Mouse (Mus musculus) hindbrain, embryonic 12.5 days (tissue): Measurements from ENCODE around the gene Inpp5a. TPM values are rescaled to one million over a fixed set of nuclear protein-coding genes. Genes with fewer than 3 reads are reported as not detected.
A peak's percentile ranks its signal among the peaks of the same experiment; 100 is the strongest.

Experiments used
- ATAC-seq: fragments of 200-750 bp; cut with Nextera tagmentation; 2 replicates; pipeline ENCODE4 v1.8.0; 2017; ENCODE audit warnings: moderate TSS enrichment; ENCODE audit not compliant: low FRiP score
- H3K27ac ChIP-seq: fragments of 300-500 bp; sonication (generic); 2 replicates; pipeline ENCODE4 v1.5.1; 2016; ENCODE audit warnings: mild to moderate bottlenecking
- H3K27me3 ChIP-seq: fragments of 300-500 bp; sonication (generic); 2 replicates; pipeline ENCODE4 v1.6.1; 2016; ENCODE audit warnings: mild to moderate bottlenecking
- H3K36me3 ChIP-seq: fragments of 300-500 bp; sonication (generic); 2 replicates; pipeline ENCODE4 v1.6.1; 2016; ENCODE audit warnings: mild to moderate bottlenecking
- H3K4me1 ChIP-seq: fragments of 300-500 bp; sonication (generic); 2 replicates; pipeline ENCODE4 v1.6.1; 2016
- H3K4me2 ChIP-seq: fragments of 300-500 bp; sonication (generic); replicated peaks from 2 replicates; pipeline ENCODE4 v1.6.1; 2016; ENCODE audit warnings: mild to moderate bottlenecking
- H3K4me3 ChIP-seq: fragments of 300-500 bp; sonication (generic); 2 replicates; pipeline ENCODE4 v1.5.1; 2016; ENCODE audit warnings: mild to moderate bottlenecking
- H3K9ac ChIP-seq: fragments of 300-500 bp; sonication (generic); 2 replicates; pipeline ENCODE4 v1.6.1; 2016; ENCODE audit warnings: mild to moderate bottlenecking, moderate library complexity
- H3K9me3 ChIP-seq: fragments of 300-500 bp; sonication (generic); replicated peaks from 2 replicates; pipeline ENCODE4 v1.6.1; 2016; ENCODE audit warnings: mild to moderate bottlenecking
- WGBS: fragments of 180-500 bp; shearing (Covaris S2); methylation state at CpG from one replicate; pipeline ENCODE4 v1.1.7; 2016; 5-methylcytosine and 5-hydroxymethylcytosine counted together
- polyA plus RNA-seq: library from polyadenylated mRNA; unstranded; fragments of >200 nt; fragmentation: Nextera tagmentation; extraction: Ambion mirVana; gene quantifications from 2 replicates; pipeline ENCODE4 v1.2.1, GENCODE M21; 2016

The Inpp5a gene
- 26.1 and 26.4 TPM in 2 replicates for polyA plus RNA-seq

DNA sequence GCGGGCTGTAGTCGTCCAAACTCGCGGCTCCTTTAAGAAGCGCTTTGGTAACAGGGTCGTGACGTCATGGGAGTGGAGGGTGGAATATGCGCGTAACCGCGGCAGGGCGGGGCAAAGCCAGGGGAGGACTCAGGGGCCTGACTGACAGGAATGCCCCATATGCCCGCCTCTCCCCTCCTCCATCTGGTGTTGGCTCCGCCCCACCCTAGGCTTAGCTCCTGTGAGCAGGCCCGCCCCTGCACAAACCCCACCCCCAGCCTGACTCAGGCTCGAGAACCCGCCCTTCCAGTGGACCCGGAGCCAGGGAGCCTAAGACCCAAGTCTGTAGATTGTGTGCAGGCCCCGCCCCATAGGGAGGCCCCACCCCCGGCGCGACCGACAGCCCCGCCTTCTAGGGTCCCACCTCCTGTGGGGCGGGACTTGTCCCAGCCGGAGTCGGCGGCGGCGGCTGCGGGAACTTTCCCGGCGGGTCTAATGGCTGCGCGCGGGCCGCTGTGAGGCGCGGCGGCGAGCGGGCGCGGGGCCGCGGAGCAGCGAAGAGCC lies at the start of gene Inpp5a:
Gene Inpp5a, plus strand, starts transcription at position 440 of the 543 bp plus-strand sequence.
- no peaks in the 10 kb centered on the region for H3K27me3 ChIP-seq
- no peaks in the 10 kb centered on the region for H3K9me3 ChIP-seq
- peak; percentile 99 for ATAC-seq
- WGBS = under 1% methylated on average over 44 of the region's 47 CpGs
- peaks cover 32% of the 10 kb centered on the region for H3K4me1 ChIP-seq
- peak within 1 kb of the TSS; percentile 76 for H3K27ac ChIP-seq
- peak within 1 kb of the TSS; percentile 91 for H3K4me3 ChIP-seq
- no peaks in the 10 kb centered on the region for H3K36me3 ChIP-seq
- peak within 1 kb of the TSS; percentile 88 for H3K4me2 ChIP-seq
- H3K9ac ChIP-seq = peak within 1 kb of the TSS; percentile 89

DNA sequence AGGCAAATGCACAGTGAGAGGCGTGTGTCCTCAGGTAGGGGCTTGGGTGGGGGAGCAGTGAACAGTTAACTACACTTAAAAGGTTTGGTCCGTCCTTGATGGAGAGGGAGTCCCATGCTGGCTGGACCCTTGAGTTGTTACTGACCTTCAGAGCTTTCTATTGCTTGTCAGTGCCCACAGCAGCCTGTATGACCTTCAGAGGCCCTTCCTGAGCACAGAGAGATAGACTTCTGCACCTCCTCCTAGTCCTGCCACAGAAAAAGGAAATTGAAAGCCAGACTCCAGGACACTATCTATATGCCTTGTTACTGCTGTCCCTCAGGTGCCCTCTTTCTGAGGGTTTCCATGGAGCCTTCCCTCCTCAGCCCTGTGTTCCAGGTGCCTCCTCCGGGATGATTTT lies 49.7 kb upstream of the Inpp5a start:
- Histone ChIP-seq H3K4me2 (no peak overlapping the region), H3K4me3 (no peak overlapping the region), H3K36me3 (no peaks in the 10 kb centered on the region), H3K27ac (no peak overlapping the region), H3K27me3 (no peaks in the 10 kb centered on the region), H3K9me3 (no peaks in the 10 kb centered on the region), H3K9ac (no peak overlapping the region), H3K4me1 (no peaks in the 10 kb centered on the region)
- 84% methylated on average over 3 of the region's 3 CpGs for WGBS
- ATAC-seq = no peak

DNA sequence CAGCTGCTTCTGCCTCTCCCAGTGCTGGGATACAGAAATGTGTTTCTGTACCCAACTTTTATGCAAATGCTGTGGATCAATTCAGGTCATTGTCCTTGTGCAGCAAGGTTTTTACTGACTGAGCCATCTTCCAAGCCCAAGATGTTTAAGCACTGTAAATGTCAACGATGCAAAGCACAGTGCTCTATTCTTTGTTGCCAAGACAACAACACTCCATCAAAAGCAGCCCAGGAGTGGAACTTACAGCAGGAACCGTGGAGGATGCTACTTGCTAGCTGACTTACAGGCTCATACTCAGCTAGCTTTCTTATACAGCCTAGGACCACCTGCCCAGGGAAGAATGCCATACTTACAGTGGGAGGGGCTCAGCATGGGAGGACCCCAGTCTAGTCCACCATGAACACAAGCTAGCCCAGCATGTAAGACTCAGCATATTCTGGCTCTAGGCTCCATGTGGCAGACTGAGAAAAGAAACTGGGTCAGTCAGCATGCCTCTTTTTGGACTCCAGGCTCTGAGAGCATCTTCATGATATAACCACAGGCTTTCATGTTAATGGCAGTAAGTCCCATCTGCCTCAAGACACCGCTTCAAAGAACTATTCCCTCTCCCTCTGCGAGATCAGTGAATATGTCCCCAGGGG lies 47.8 kb upstream of the Inpp5a start:
- no peak overlapping the region for H3K9ac ChIP-seq
- 65% methylated on average over 4 of the region's 4 CpGs for WGBS
- no peaks in the 10 kb centered on the region for H3K9me3 ChIP-seq
- H3K4me2 ChIP-seq = no peak overlapping the region
- H3K4me3 ChIP-seq = no peak overlapping the region
- H3K27ac ChIP-seq = no peak overlapping the region
- no peaks in the 10 kb centered on the region for H3K36me3 ChIP-seq
- H3K27me3 ChIP-seq = no peaks in the 10 kb centered on the region
- no peaks in the 10 kb centered on the region for H3K4me1 ChIP-seq
- no peak for ATAC-seq

- Histone ChIP-seq H3K9me3 (no peaks in the 10 kb centered on the region), H3K9ac (no peak overlapping the region), H3K4me1 (0 out of 2 replicates have a peak, but pooled peaks cover 2% of the 10 kb centered on the region), H3K4me3 (no peak overlapping the region), H3K27ac (no peak overlapping the region), H3K36me3 (no peaks in the 10 kb centered on the region), H3K4me2 (no peak overlapping the region), H3K27me3 (no peaks in the 10 kb centered on the region)
- no peak for ATAC-seq
- 87% methylated on average over 5 of the region's 5 CpGs for WGBS
Measured at GRCm38 (mm10) chr7:139342809-139343208, 46.1 kb upstream of the Inpp5a start.

GRCm38 (mm10) chr7:139347051-139347450 lies 41.9 kb upstream of the Inpp5a start:
- Histone ChIP-seq H3K36me3 (no peaks in the 10 kb centered on the region), H3K27me3 (no peaks in the 10 kb centered on the region), H3K9me3 (no peaks in the 10 kb centered on the region), H3K4me3 (no peak overlapping the region), H3K4me1 (0 out of 2 replicates have a peak, but pooled peaks cover 2% of the 10 kb centered on the region), H3K9ac (no peak overlapping the region), H3K4me2 (no peak overlapping the region), H3K27ac (no peak overlapping the region)
- WGBS = 42% methylated on average over 7 of the region's 7 CpGs
- no peak for ATAC-seq

DNA sequence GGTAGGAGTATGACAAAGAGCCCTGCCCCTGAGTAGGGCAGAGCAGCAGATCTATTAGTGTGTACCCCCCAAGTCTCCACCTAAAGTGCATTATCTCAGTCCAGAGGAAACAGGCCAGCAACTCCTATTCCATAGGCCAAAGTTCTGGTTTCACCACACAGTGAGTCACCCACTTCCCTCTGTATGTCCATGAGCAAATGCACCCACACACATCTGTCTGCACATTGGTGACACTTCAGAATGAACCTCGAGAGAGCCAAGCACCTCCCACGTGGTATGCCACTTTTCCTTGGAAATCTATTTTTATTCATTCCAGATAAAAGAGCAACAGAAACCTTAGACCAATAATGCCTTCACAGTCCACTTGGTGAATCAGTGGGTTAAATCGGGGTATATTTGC lies 38.3 kb upstream of the Inpp5a start:
- no peak for ATAC-seq
- Histone ChIP-seq H3K27me3 (no peaks in the 10 kb centered on the region), H3K4me2 (no peak overlapping the region), H3K9ac (no peak overlapping the region), H3K4me3 (no peak overlapping the region), H3K27ac (no peak overlapping the region), H3K9me3 (no peaks in the 10 kb centered on the region), H3K4me1 (0 out of 2 replicates have a peak, but pooled peaks cover 2% of the 10 kb centered on the region), H3K36me3 (no peaks in the 10 kb centered on the region)
- 88% methylated on average over 3 of the region's 3 CpGs for WGBS

DNA sequence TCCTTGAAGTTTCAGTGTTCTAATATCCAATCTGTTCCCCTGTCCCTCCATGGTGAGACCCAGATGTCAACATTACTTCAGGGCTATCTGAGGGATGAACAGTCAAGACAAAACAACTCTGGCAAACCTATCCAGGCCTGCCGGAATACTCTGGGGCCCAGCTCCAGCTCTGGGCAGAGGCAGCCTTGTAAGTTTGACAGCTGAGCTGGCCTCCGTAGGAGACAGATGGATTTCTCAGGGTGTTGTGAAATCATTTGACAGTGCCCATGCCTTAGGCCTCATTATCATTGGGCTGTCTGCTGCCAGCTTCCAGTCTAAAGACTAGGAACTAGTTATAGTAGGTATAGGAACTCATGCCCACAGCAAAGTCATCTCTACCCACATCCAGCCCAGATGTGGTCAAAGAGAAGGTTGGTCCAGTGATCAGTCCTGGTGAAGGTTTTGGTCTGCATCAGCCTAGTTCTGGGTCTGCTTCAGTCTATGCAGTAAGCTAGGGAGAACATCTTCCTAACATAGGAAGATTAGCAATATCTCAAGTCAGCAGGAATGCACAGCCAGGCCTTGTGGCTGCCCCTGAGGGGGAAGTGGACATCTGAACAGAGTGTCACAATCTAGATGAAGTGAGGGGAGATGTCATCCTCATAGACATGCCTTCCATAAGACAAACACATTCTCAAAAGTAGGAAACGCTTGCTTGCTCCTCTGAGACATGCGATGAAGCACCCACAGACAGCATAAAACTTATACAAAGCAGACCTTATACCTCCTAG lies 34.4 kb upstream of the Inpp5a start:
- no peaks in the 10 kb centered on the region for H3K9me3 ChIP-seq
- H3K4me3 ChIP-seq = no peak overlapping the region
- no peaks in the 10 kb centered on the region for H3K36me3 ChIP-seq
- H3K4me2 ChIP-seq = no peak overlapping the region
- WGBS = 92% methylated on average over 4 of the region's 4 CpGs
- ATAC-seq = no peak
- H3K4me1 ChIP-seq = no peaks in the 10 kb centered on the region
- H3K9ac ChIP-seq = no peak overlapping the region
- no peak overlapping the region for H3K27ac ChIP-seq
- 0 out of 2 replicates have a peak, but pooled peaks cover 3% of the 10 kb centered on the region for H3K27me3 ChIP-seq

GRCm38 (mm10) chr7:139357043-139357442 lies 31.9 kb upstream of the Inpp5a start:
- no peaks in the 10 kb centered on the region for H3K9me3 ChIP-seq
- no peak overlapping the region for H3K9ac ChIP-seq
- H3K4me1 ChIP-seq = no peaks in the 10 kb centered on the region
- WGBS = 76% methylated on average over 2 of the region's 2 CpGs
- H3K36me3 ChIP-seq = no peaks in the 10 kb centered on the region
- H3K27me3 ChIP-seq = 0 out of 2 replicates have a peak, but pooled peaks cover 3% of the 10 kb centered on the region
- H3K27ac ChIP-seq = no peak overlapping the region
- H3K4me2 ChIP-seq = no peak overlapping the region
- no peak overlapping the region for H3K4me3 ChIP-seq
- ATAC-seq = no peak

GRCm38 (mm10) chr7:139359906-139360305 lies 29.0 kb upstream of the Inpp5a start:
- Histone ChIP-seq H3K4me3 (no peak overlapping the region), H3K9me3 (no peaks in the 10 kb centered on the region), H3K27me3 (0 out of 2 replicates have a peak, but pooled peaks cover 3% of the 10 kb centered on the region), H3K9ac (no peak overlapping the region), H3K4me2 (no peak overlapping the region), H3K27ac (no peak overlapping the region), H3K4me1 (peaks cover 26% of the 10 kb centered on the region), H3K36me3 (no peaks in the 10 kb centered on the region)
- 87% methylated on average over 4 of the region's 4 CpGs for WGBS
- no peak for ATAC-seq

DNA sequence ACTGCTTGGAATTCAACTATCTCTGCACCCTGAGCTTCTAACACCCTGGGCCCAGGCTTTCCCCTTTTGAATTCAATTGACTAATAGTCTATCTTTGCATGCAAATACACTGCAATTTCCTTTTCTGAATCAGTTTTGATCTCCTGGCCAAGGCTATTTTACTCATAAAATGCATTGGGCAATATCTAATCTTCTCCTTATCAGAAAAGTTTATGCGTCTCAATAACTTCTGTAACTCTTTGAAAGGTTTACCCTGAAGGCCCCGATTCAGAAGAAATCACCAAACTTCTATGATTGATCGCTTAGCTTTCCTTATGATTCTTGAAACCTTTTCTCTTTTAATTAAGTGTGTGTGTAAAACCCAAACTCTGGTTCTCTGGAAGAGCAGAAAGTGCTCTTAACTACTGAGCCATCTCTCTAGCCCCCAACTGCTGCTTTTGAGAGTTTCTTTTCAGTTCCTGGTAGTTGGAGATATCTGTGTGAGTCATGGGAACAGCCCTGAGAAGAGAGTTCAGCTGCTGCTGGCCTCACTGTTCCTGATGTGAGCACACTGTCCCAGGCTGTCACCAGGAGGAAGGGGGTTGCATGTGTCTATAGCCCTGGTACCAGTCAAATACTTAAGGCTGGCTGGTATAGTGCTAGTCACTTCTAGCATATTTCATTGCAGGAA lies 27.9 kb upstream of the Inpp5a start:
- 0 out of 2 replicates have a peak, but pooled peaks cover 3% of the 10 kb centered on the region for H3K27me3 ChIP-seq
- H3K36me3 ChIP-seq = no peaks in the 10 kb centered on the region
- H3K4me2 ChIP-seq = no peak overlapping the region
- H3K4me3 ChIP-seq = no peak overlapping the region
- H3K9me3 ChIP-seq = no peaks in the 10 kb centered on the region
- 92% methylated on average over 3 of the region's 3 CpGs for WGBS
- H3K27ac ChIP-seq = no peak overlapping the region
- peaks cover 27% of the 10 kb centered on the region for H3K4me1 ChIP-seq
- no peak overlapping the region for H3K9ac ChIP-seq
- ATAC-seq = no peak

DNA sequence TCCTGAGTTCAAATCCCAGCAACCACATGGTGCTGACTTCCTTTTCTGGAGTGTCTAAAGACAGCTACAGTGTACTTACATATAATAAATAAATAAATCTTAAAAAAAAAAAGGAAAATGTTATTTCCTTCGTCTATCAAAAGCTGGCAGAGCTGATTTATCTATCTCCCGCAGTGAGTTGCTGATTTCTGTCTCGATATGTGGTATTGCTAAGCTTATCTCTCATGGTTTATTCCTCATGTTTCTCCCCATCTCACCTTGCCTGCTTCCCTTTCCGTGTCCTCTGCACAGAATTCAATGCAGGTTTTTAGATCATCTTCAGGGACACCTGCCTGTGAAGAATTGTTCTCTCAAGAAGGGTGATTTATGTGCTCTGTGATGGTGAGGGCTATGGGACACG lies 27.1 kb upstream of the Inpp5a start:
- no peaks in the 10 kb centered on the region for H3K36me3 ChIP-seq
- H3K9ac ChIP-seq = no peak overlapping the region
- WGBS = 91% methylated on average over 5 of the region's 5 CpGs
- ATAC-seq = no peak
- peaks cover 27% of the 10 kb centered on the region for H3K4me1 ChIP-seq
- H3K9me3 ChIP-seq = no peaks in the 10 kb centered on the region
- no peak overlapping the region for H3K4me2 ChIP-seq
- no peak overlapping the region for H3K4me3 ChIP-seq
- H3K27ac ChIP-seq = no peak overlapping the region
- 0 out of 2 replicates have a peak, but pooled peaks cover 3% of the 10 kb centered on the region for H3K27me3 ChIP-seq

- Histone ChIP-seq H3K27ac (peak overlapping the region; percentile 9; the same call in 1 of the 2 replicates), H3K4me1 (peaks cover 27% of the 10 kb centered on the region), H3K9ac (no peak overlapping the region), H3K27me3 (0 out of 2 replicates have a peak, but pooled peaks cover 3% of the 10 kb centered on the region), H3K4me2 (no peak overlapping the region), H3K4me3 (no peak overlapping the region), H3K36me3 (no peaks in the 10 kb centered on the region), H3K9me3 (no peaks in the 10 kb centered on the region)
- 78% methylated on average over 3 of the region's 3 CpGs for WGBS
- ATAC-seq = no peak
Measured at GRCm38 (mm10) chr7:139362514-139362913, 26.4 kb upstream of the Inpp5a start.
